Mouse (Mus musculus) kidney, postnatal 36 days (tissue): ENCODE results near the gene Olfr718-ps1.
"Not testable (repeated sequence)": the region's sequence is repeated elsewhere in the genome, so short reads cannot be mapped to it uniquely, and the experiment has no call there.

Source experiments
- DNase-seq, 2 experiments: peaks; one replicate each; pipeline ENCODE4 v3.0.0; 2021 to 2022; ENCODE audit warnings: mixed read lengths in 2 of 2

Olfr718-ps1 gene

GRCm38 (mm10) chr5:143147481-143147880 is at the start of gene Olfr718-ps1:
Gene Olfr718-ps1 (minus strand): TSS chr5:143147581.
- no peak for DNase-seq

- no peak for DNase-seq
Observed at GRCm38 (mm10) chr5:143196506-143196905, 49.1 kb upstream of the Olfr718-ps1 start.

GRCm38 (mm10) chr5:143195166-143195565 is 47.8 kb upstream of the Olfr718-ps1 start:
- no peak for DNase-seq

- DNase-seq = not testable (repeated sequence)
Observed at GRCm38 (mm10) chr5:143194747-143195146, 47.4 kb upstream of the Olfr718-ps1 start.

GRCm38 (mm10) chr5:143192806-143193205 is 45.4 kb upstream of the Olfr718-ps1 start:
- no peak for DNase-seq

GRCm38 (mm10) chr5:143188014-143188413 is 40.6 kb upstream of the Olfr718-ps1 start:
- DNase-seq = not testable (repeated sequence)

- DNase-seq = peak; percentile 95 to 97
Observed at GRCm38 (mm10) chr5:143180255-143181076, 33.1 kb upstream of the Olfr718-ps1 start, which contains the start of the genes Rbak and Spdye4b. Gene Rbak (minus strand): TSS chr5:143180775. Gene Spdye4b (plus strand): TSS chr5:143181017.

GRCm38 (mm10) chr5:143179179-143179578 is 31.8 kb upstream of the Olfr718-ps1 start:
- peak in 1 of 2 experiments; percentile 14 for DNase-seq

GRCm38 (mm10) chr5:143177541-143178200 is 30.3 kb upstream of the Olfr718-ps1 start:
- peak in 1 of 2 experiments; percentile 24 for DNase-seq

GRCm38 (mm10) chr5:143175970-143176369 is 28.6 kb upstream of the Olfr718-ps1 start:
- no peak for DNase-seq

GRCm38 (mm10) chr5:143165508-143166070 is 18.2 kb upstream of the Olfr718-ps1 start:
- DNase-seq = peak; percentile 31 to 69

GRCm38 (mm10) chr5:143155534-143155933 is 8.2 kb upstream of the Olfr718-ps1 start:
- DNase-seq = no peak

GRCm38 (mm10) chr5:143153756-143154155 is 6.4 kb upstream of the Olfr718-ps1 start:
- DNase-seq = peak; percentile 31 to 50

- no peak for DNase-seq
Observed at GRCm38 (mm10) chr5:143150044-143150443, 2.7 kb upstream of the Olfr718-ps1 start.

GRCm38 (mm10) chr5:143149536-143149935 is 2.2 kb upstream of the Olfr718-ps1 start:
- no peak for DNase-seq

- DNase-seq = peak in 1 of 2 experiments; percentile 4
Observed at GRCm38 (mm10) chr5:143148661-143149060, 1.3 kb upstream of the Olfr718-ps1 start.

- DNase-seq = peak in 1 of 2 experiments; percentile 22
Observed at GRCm38 (mm10) chr5:143137580-143137979, 9.8 kb downstream of the Olfr718-ps1 start.

GRCm38 (mm10) chr5:143135042-143135441 is 12.3 kb downstream of the Olfr718-ps1 start:
- no peak for DNase-seq

- DNase-seq = not testable (repeated sequence)
Observed at GRCm38 (mm10) chr5:143134216-143135010, 13.0 kb downstream of the Olfr718-ps1 start.

- DNase-seq = no peak
Observed at GRCm38 (mm10) chr5:143132935-143133514, 14.4 kb downstream of the Olfr718-ps1 start.

GRCm38 (mm10) chr5:143130342-143130741 is 17.0 kb downstream of the Olfr718-ps1 start:
- DNase-seq = peak in 1 of 2 experiments; percentile 26

GRCm38 (mm10) chr5:143129101-143129500 is 18.3 kb downstream of the Olfr718-ps1 start:
- DNase-seq = no peak
